Mouse (Mus musculus): ENCODE results near the gene Olfr692. TPM values are rescaled to one million over a fixed set of nuclear protein-coding genes. Genes with fewer than 3 reads are reported as not detected.
"Not testable (repeated sequence)": the region's sequence is repeated elsewhere in the genome, so short reads cannot be mapped to it uniquely, and the experiment has no call there.

Olfr692 gene
- total RNA-seq (2021) = not detected

GRCm38 (mm10) chr7:105367930-105368329 lies at the start of gene Olfr692:
Gene Olfr692, plus strand, starts transcription at chr7:105368230.
- intact Hi-C loops (cut with DNase I) = no loop called here
- DNase-seq (ENCODE audit: low spot score in 2 of 2) = no peak

GRCm38 (mm10) chr7:105325302-105325701 lies 42.7 kb upstream of the Olfr692 start:
- intact Hi-C loops (cut with DNase I) = no loop called here
- DNase-seq (ENCODE audit: low spot score in 2 of 2) = no peak

GRCm38 (mm10) chr7:105334004-105334403 lies 34.0 kb upstream of the Olfr692 start, which contains the start of gene Olfr690:
Gene Olfr690, minus strand, starts transcription at chr7:105334104.
- intact Hi-C loops (cut with DNase I) = no loop called here

GRCm38 (mm10) chr7:105342170-105342569 lies 25.9 kb upstream of the Olfr692 start, which contains the start of gene Olfr691:
Gene Olfr691, minus strand, starts transcription at chr7:105342270.
- intact Hi-C loops (cut with DNase I) = no loop called here
- no peak for DNase-seq (ENCODE audit: low spot score in 2 of 2)

More at GRCm38 (mm10) chr7:105334004-105334403, 34.0 kb upstream of the Olfr692 start, which contains the start of gene Olfr690:
- no peak for DNase-seq (ENCODE audit: low spot score in 2 of 2)

GRCm38 (mm10) chr7:105342752-105343151 lies 25.3 kb upstream of the Olfr692 start:
- intact Hi-C loops (cut with DNase I) = no loop called here
- no peak for DNase-seq (ENCODE audit: low spot score in 2 of 2)

- intact Hi-C loops (cut with DNase I); DNase-seq (ENCODE audit: low spot score in 2 of 2): not testable (repeated sequence)
Observed at GRCm38 (mm10) chr7:105356064-105356463, 12.0 kb upstream of the Olfr692 start.

GRCm38 (mm10) chr7:105356487-105356886 lies 11.5 kb upstream of the Olfr692 start:
- intact Hi-C loops (cut with DNase I); DNase-seq (ENCODE audit: low spot score in 2 of 2): not testable (repeated sequence)

GRCm38 (mm10) chr7:105361713-105362112 lies 6.3 kb upstream of the Olfr692 start:
- intact Hi-C loops (cut with DNase I) = no loop called here
- no peak for DNase-seq (ENCODE audit: low spot score in 2 of 2)

- no peak for DNase-seq (ENCODE audit: low spot score in 2 of 2)
- intact Hi-C loops (cut with DNase I) = no loop called here
Observed at GRCm38 (mm10) chr7:105367268-105367667, 762 bp upstream of the Olfr692 start.

- intact Hi-C loops (cut with DNase I) = no loop called here
- no peak for DNase-seq (ENCODE audit: low spot score in 2 of 2)
Observed at GRCm38 (mm10) chr7:105368521-105368920, 491 bp downstream of the Olfr692 start.

GRCm38 (mm10) chr7:105372912-105373311 lies 4.9 kb downstream of the Olfr692 start:
- intact Hi-C loops (cut with DNase I) = no loop called here
- no peak for DNase-seq (ENCODE audit: low spot score in 2 of 2)

GRCm38 (mm10) chr7:105373509-105373908 lies 5.5 kb downstream of the Olfr692 start:
- intact Hi-C loops (cut with DNase I) = no loop called here
- no peak for DNase-seq (ENCODE audit: low spot score in 2 of 2)

- DNase-seq (ENCODE audit: low spot score in 2 of 2) = peak in 1 of 2 experiments; percentile 17
Observed at GRCm38 (mm10) chr7:105373976-105374375, 5.9 kb downstream of the Olfr692 start.

GRCm38 (mm10) chr7:105374866-105375265 lies 6.8 kb downstream of the Olfr692 start, which contains the start of gene Gm5901:
Gene Gm5901, plus strand, starts transcription at chr7:105375038.
- intact Hi-C loops (cut with DNase I) = no loop called here
- no peak for DNase-seq (ENCODE audit: low spot score in 2 of 2)

More at GRCm38 (mm10) chr7:105373976-105374375, 5.9 kb downstream of the Olfr692 start:
- intact Hi-C loops (cut with DNase I) = no loop called here

GRCm38 (mm10) chr7:105380329-105380728 lies 12.3 kb downstream of the Olfr692 start:
- DNase-seq (ENCODE audit: low spot score in 2 of 2) = no peak
- intact Hi-C loops (cut with DNase I) = no loop called here

GRCm38 (mm10) chr7:105387696-105388095 lies 19.7 kb downstream of the Olfr692 start:
- no peak for DNase-seq (ENCODE audit: low spot score in 2 of 2)
- intact Hi-C loops (cut with DNase I) = no loop called here

- no peak for DNase-seq (ENCODE audit: low spot score in 2 of 2)
- intact Hi-C loops (cut with DNase I) = no loop called here
Observed at GRCm38 (mm10) chr7:105390236-105390635, 22.2 kb downstream of the Olfr692 start.

- DNase-seq (ENCODE audit: low spot score in 2 of 2) = no peak
- intact Hi-C loops (cut with DNase I) = no loop called here
Observed at GRCm38 (mm10) chr7:105394606-105395005, 26.6 kb downstream of the Olfr692 start.

GRCm38 (mm10) chr7:105395131-105395820 lies 27.2 kb downstream of the Olfr692 start:
- intact Hi-C loops (cut with DNase I) = no loop called here
- DNase-seq (ENCODE audit: low spot score in 2 of 2) = no peak

GRCm38 (mm10) chr7:105396126-105396525 lies 28.1 kb downstream of the Olfr692 start:
- DNase-seq (ENCODE audit: low spot score in 2 of 2) = no peak
- intact Hi-C loops (cut with DNase I) = no loop called here
